Mouse (Mus musculus) effector memory CD4-positive, alpha-beta T cell, adult 5 months (primary cell): ENCODE data around the gene Gm11236. TPM values are rescaled to one million over a fixed set of nuclear protein-coding genes. Genes with fewer than 3 reads are reported as not detected.

Source experiments
- polyA plus RNA-seq: library from polyadenylated mRNA; unstranded; fragments of 100-300 nt; shearing (Covaris generic); gene quantifications from one replicate; pipeline ENCODE4 v1.2.1, GENCODE M21; 2017

Gm11236 gene
- not detected for polyA plus RNA-seq

DNA sequence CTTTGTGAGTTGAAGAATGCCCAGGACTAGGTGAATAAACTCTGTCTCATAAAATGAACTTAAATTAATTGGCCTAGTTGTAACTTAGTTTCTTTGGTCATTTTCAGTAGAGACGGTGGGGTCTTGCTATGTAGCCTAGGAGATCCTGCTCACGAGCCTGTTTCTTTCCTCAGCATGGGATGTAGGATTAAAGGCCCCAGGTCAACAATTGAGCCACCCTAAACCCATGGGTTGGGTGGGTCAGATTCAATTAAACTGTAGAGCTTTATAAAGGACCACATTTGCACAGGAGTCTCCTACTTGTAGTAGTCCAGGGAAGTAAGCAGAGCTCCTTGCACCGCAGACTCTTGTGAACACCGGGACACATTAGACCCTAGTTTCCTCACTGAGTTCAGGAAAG lies at the start of gene Gm11236:
Gene Gm11236 (plus strand): TSS at position 301 of the 400 bp plus-strand sequence.

DNA sequence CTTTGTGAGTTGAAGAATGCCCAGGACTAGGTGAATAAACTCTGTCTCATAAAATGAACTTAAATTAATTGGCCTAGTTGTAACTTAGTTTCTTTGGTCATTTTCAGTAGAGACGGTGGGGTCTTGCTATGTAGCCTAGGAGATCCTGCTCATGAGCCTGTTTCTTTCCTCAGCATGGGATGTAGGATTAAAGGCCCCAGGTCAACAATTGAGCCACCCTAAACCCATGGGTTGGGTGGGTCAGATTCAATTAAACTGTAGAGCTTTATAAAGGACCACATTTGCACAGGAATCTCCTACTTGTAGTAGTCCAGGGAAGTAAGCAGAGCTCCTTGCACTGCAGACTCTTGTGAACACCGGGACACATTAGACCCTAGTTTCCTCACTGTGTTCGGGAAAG lies 30.3 kb upstream of the Gm11236 start, which contains the start of gene Gm11238:
Gene Gm11238 (plus strand): TSS at position 301 of the 400 bp plus-strand sequence.

DNA sequence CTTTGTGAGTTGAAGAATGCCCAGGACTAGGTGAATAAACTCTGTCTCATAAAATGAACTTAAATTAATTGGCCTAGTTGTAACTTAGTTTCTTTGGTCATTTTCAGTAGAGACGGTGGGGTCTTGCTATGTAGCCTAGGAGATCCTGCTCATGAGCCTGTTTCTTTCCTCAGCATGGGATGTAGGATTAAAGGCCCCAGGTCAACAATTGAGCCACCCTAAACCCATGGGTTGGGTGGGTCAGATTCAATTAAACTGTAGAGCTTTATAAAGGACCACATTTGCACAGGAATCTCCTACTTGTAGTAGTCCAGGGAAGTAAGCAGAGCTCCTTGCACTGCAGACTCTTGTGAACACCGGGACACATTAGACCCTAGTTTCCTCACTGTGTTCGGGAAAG lies 15.2 kb upstream of the Gm11236 start, which contains the start of gene Gm11237:
Gene Gm11237 (plus strand): TSS at position 301 of the 400 bp plus-strand sequence.

DNA sequence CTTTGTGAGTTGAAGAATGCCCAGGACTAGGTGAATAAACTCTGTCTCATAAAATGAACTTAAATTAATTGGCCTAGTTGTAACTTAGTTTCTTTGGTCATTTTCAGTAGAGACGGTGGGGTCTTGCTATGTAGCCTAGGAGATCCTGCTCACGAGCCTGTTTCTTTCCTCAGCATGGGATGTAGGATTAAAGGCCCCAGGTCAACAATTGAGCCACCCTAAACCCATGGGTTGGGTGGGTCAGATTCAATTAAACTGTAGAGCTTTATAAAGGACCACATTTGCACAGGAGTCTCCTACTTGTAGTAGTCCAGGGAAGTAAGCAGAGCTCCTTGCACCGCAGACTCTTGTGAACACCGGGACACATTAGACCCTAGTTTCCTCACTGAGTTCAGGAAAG lies 30.1 kb downstream of the Gm11236 start, which contains the start of gene Gm11239:
Gene Gm11239 (plus strand): TSS at position 301 of the 400 bp plus-strand sequence.

DNA sequence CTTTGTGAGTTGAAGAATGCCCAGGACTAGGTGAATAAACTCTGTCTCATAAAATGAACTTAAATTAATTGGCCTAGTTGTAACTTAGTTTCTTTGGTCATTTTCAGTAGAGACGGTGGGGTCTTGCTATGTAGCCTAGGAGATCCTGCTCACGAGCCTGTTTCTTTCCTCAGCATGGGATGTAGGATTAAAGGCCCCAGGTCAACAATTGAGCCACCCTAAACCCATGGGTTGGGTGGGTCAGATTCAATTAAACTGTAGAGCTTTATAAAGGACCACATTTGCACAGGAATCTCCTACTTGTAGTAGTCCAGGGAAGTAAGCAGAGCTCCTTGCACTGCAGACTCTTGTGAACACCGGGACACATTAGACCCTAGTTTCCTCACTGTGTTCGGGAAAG lies 45.3 kb downstream of the Gm11236 start, which contains the start of gene Gm428:
Gene Gm428 (plus strand): TSS at position 301 of the 400 bp plus-strand sequence.

Other genes starting within 250 kb of the Gm11236 start
- not detected for gene Gm11487, start 233.0 kb upstream of the Gm11236 start, polyA plus RNA-seq
- gene Gm11238, start 30.2 kb upstream of the Gm11236 start, polyA plus RNA-seq, result not detected
- gene Gm11237, start 15.1 kb upstream of the Gm11236 start, polyA plus RNA-seq, result not detected
- gene Gm11239, start 30.2 kb downstream of the Gm11236 start, polyA plus RNA-seq, result not detected
- gene Gm428, start 45.4 kb downstream of the Gm11236 start, polyA plus RNA-seq, result not detected
- not detected for gene Rasef, start 152.9 kb downstream of the Gm11236 start, polyA plus RNA-seq
- gene Gm11758, start 238.1 kb downstream of the Gm11236 start, polyA plus RNA-seq, result not detected